Mouse (Mus musculus): ENCODE results near the gene Sbk1.

DNA sequence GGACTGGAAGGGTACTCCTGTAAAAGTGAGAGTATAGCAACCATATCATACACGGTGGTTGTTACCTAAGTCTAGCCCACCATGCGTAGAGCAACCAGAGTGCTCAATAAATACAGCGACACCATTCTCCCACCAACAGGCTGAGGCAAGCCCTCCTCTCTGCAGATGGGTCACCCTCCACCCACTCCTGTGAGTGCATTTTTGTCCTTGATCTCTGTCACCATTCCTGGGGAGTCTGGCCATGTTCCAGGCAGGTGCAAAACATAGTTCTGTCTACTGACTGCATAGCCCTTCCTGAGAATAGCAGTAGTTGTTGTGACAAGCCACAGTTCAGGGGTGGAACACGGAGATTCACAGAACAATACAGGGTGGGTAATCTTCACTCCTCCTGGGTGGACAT lies 12.0 kb downstream of the Sbk1 start:
- TF ChIP-seq CHD2 (IDR thresholded peaks at IDR 0.05; ENCODE audit: low read length) (no peak), POLR2A (IDR thresholded peaks at IDR 0.05; ENCODE audit: low read depth, low read length) (no peak), HCFC1 (IDR thresholded peaks at IDR 0.05; ENCODE audit: low read depth, low read length) (no peak), ZNF384 (IDR thresholded peaks at IDR 0.05; ENCODE audit: low read depth, low read length) (no peak), ZC3H11A (IDR thresholded peaks at IDR 0.05; ENCODE audit: low read depth, low read length) (no peak), JUN (IDR thresholded peaks at IDR 0.05; ENCODE audit: insufficient read depth, low read depth, low read length) (no peak), MAX (IDR thresholded peaks at IDR 0.05; ENCODE audit: low read length) (no peak)

Measured in CH12.LX (cell line).